Mouse (Mus musculus): ENCODE data around the gene Meis2. TPM values are rescaled to one million over a fixed set of nuclear protein-coding genes. Genes with fewer than 3 reads are reported as not detected.

Meis2 gene
- polyA plus RNA-seq (2012; rRNA removed), result 1.9 and 2.3 TPM in 2 replicates

DNA sequence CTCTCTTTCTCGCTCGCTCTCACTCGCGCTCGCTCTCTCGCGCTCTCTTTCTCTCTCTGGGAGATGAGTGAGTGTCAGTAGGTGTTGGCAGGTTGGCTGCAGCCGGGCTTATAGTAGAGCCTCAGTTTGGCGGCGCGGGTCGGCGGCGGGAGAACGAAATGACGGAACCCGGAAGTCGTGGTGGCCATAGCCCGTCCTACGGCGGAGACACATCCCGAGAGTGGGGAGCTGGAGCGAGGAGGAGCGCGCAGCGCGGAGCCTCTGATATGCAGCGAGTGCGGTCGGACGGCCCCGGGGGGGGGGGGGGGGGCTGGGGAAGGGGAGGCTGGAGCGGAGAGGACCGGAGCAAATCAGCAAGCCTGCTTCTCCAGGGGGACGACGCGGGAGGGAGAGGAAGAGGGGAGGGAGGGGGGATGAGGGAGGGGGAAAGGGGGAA is at the start of gene Meis2:
TSS of gene Meis2 (minus strand) at position 270 of the 436 bp plus-strand sequence.

